Mouse (Mus musculus) limb, embryonic 15.5 days (tissue): ENCODE measurements at regions not wholly inside any gene's neighbourhood (a gene's known extent, or its start where the extent isn't known, plus 50 kb on each side); places are given as distances from the start of the nearest gene placed in this dataset.
A peak's percentile ranks its signal among the peaks of the same experiment; 100 is the strongest.

Experiments used
- ATAC-seq: fragments of 200-750 bp; cut with Nextera tagmentation; 2 replicates; pipeline ENCODE4 v1.8.0; 2017; ENCODE audit warnings: low read depth, moderate TSS enrichment; ENCODE audit not compliant: insufficient number of reproducible peaks, low FRiP score, low TSS enrichment
- H3K27ac ChIP-seq: fragments of 300-500 bp; sonication (generic); 2 replicates; pipeline ENCODE4 v1.5.1; 2015; ENCODE audit warnings: moderate library complexity, mild to moderate bottlenecking, inconsistent platforms
- H3K27me3 ChIP-seq: fragments of 300-500 bp; sonication (generic); 2 replicates; pipeline ENCODE4 v1.6.1; 2015; ENCODE audit warnings: inconsistent platforms
- H3K36me3 ChIP-seq: fragments of 300-500 bp; sonication (generic); 2 replicates; pipeline ENCODE4 v1.6.1; 2015; ENCODE audit warnings: inconsistent platforms
- H3K4me1 ChIP-seq: fragments of 300-500 bp; sonication (generic); 2 replicates; pipeline ENCODE4 v1.6.1; 2015; ENCODE audit warnings: inconsistent platforms
- H3K4me2 ChIP-seq: fragments of 300-500 bp; sonication (generic); 2 replicates; pipeline ENCODE4 v1.6.1; 2015; ENCODE audit warnings: mild to moderate bottlenecking, inconsistent platforms
- H3K4me3 ChIP-seq: fragments of 300-500 bp; sonication (generic); 2 replicates; pipeline ENCODE4 v1.5.1; 2015; ENCODE audit warnings: mild to moderate bottlenecking, inconsistent platforms
- H3K9ac ChIP-seq: fragments of 300-500 bp; sonication (generic); 2 replicates; pipeline ENCODE4 v1.6.1; 2015; ENCODE audit warnings: inconsistent platforms
- H3K9me3 ChIP-seq: fragments of 300-500 bp; sonication (generic); 2 replicates; pipeline ENCODE4 v1.6.1; 2016; ENCODE audit warnings: inconsistent platforms
- WGBS: fragments of 180-500 bp; shearing (Covaris S2); methylation state at CpG from one replicate; pipeline ENCODE4 v1.1.7; 2015; 5-methylcytosine and 5-hydroxymethylcytosine counted together

DNA sequence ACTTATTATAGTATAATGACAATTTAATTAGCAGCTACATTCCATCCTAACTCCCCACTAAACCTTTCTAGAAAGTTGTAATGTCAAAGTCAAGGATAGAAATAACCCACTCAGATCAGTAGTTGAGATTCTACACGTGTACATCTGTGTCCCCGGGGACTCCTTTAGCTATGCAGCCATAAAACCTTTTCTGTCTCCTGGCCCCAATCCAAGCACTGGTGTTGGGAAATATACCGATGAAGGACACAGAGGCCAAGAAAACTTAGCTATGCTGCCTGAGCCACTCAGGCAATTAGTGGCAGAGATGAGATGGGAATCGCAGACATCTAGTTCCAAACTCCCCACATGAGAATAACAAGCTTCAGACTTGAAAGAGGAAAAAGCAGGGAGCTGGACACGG, 190.1 kb downstream of the Ackr3 start:
- 37% methylated on average over 5 of the region's 5 CpGs for WGBS
- peaks cover 32% of the 10 kb centered on the region for H3K4me1 ChIP-seq
- no peak overlapping the region for H3K27ac ChIP-seq

DNA sequence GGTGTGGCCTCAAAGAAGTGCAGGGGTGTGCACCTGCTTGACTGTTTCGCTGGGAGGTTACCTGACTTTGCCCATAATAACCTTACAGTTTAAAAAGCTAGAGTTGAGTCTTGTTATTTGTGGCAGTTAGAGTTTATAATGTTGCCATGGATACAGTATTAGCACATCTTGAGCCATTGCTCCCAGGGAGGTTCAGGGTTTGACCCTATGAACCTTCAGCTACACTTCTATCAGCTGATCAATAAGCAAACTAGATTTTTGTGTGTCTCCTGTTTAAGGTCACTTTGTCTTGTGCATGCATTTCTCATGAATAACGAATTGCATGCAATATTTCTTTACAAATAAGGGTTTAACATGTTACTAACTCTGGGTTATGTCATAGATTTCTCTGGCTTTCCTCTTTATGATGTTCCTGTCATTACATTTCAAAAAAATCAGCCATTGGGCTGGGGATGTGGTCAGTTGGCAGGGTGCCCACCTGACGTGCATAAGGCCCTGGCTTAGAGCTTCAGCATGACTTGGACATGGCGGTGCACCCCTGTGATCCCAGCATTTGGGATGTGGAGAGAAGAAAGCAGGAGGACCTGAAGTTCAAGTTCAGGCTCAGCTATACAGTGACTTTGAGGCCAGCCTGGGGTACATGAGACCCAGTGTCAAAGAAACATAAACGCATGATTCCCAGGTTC, 191.7 kb downstream of the Ackr3 start:
- Histone ChIP-seq H3K36me3 (no peaks in the 10 kb centered on the region), H3K4me2 (no peak overlapping the region), H3K27ac (no peak overlapping the region), H3K27me3 (no peaks in the 10 kb centered on the region), H3K9ac (no peak overlapping the region), H3K4me1 (peaks cover 32% of the 10 kb centered on the region), H3K4me3 (no peak overlapping the region), H3K9me3 (no peaks in the 10 kb centered on the region)
- WGBS = 73% methylated on average over 5 of the region's 5 CpGs
- ATAC-seq = no peak

More for the DNA sequence above, 190.1 kb downstream of the Ackr3 start:
- no peaks in the 10 kb centered on the region for H3K9me3 ChIP-seq
- H3K4me3 ChIP-seq = no peak overlapping the region
- ATAC-seq = no peak
- H3K4me2 ChIP-seq = no peak overlapping the region
- no peaks in the 10 kb centered on the region for H3K27me3 ChIP-seq
- no peaks in the 10 kb centered on the region for H3K36me3 ChIP-seq
- H3K9ac ChIP-seq = no peak overlapping the region

DNA sequence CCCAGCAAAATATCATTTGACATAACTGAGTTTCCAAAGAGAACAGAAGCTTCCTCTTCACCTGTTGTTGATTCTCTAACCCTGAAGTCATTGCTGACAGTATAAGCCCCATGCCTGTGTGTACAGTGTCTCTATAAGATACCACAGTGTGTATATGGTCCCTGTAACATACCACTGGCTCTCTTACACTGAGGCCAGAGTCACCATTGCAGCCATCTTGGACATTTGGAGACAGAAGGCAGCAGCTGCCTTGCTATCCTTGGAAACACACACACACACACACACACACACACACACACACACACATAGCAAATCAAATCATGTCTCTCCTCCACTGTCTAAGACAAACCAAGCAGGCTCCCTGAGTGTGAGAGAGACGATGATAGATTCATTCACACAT, 192.9 kb downstream of the Ackr3 start:
- no peak overlapping the region for H3K27ac ChIP-seq
- WGBS = 36% methylated on average over 1 of the region's 1 CpGs
- H3K4me2 ChIP-seq = no peak overlapping the region

DNA sequence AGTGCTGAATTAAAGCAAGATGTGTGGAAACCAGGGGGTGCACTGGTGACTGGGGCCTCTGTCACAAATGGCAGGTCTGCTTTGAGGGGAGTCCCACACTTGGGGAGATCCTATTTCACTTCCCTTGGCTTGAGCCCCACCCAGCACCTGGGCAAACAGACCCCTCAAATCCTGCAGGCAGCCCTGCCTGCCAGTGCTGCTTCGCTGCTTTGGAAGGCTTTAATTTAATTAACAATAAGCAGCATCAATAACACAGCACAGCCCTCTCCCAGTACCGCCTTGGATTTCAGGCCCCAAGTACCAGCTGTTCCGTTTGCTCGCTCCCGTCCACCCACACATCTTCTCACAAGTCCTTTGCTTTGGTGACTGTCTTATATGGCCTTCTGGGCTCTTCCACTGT, 193.6 kb downstream of the Ackr3 start:
- Histone ChIP-seq H3K27ac (0 out of 2 replicates have a peak overlapping the region, but pooled peaks have one; percentile 19), H3K36me3 (no peaks in the 10 kb centered on the region), H3K9ac (no peak overlapping the region), H3K4me3 (no peak overlapping the region), H3K9me3 (no peaks in the 10 kb centered on the region), H3K27me3 (no peaks in the 10 kb centered on the region), H3K4me2 (no peak overlapping the region), H3K4me1 (peaks cover 25% of the 10 kb centered on the region)
- WGBS = 30% methylated on average over 5 of the region's 5 CpGs
- ATAC-seq = no peak; the same call in 1 of the 2 replicates

More for the DNA sequence above, 192.9 kb downstream of the Ackr3 start:
- no peak overlapping the region for H3K4me3 ChIP-seq
- H3K4me1 ChIP-seq = peaks cover 25% of the 10 kb centered on the region
- no peak for ATAC-seq
- H3K9me3 ChIP-seq = no peaks in the 10 kb centered on the region
- H3K27me3 ChIP-seq = no peaks in the 10 kb centered on the region
- no peak overlapping the region for H3K9ac ChIP-seq
- no peaks in the 10 kb centered on the region for H3K36me3 ChIP-seq

DNA sequence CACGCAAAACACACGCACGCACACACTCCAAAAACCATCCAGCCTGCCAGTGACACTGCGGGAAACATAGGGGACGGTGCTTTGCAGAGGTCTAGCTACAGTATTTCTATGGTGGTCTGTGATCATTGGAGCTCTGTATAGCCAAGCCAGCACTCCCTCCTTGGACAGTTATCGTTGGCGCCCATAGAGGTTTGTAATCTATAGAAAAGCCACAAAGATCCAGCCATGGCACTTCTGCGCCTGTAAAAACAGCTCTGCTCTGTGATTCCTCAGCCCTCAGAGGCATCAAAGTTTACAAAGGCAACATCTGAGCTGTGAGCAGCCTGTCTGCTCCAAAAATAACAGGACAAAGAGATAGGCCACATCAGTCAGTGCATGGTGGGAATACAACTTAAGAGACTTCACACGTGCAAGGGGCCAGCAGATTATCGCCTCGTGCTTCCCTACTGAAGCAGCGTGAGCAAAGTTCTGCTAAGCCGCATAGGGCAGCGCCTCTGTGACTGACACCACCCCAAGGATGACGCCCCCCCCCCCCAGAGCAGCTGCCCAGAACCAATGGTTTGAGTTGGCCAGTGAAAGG, 194.7 kb downstream of the Ackr3 start:
- peaks cover 25% of the 10 kb centered on the region for H3K4me1 ChIP-seq
- H3K9me3 ChIP-seq = no peaks in the 10 kb centered on the region
- no peak overlapping the region for H3K9ac ChIP-seq
- H3K27me3 ChIP-seq = peaks cover 5% of the 10 kb centered on the region; the same call in 1 of the 2 replicates
- H3K4me2 ChIP-seq = no peak overlapping the region
- ATAC-seq = no peak
- WGBS = 85% methylated on average over 15 of the region's 15 CpGs
- H3K4me3 ChIP-seq = no peak overlapping the region
- no peaks in the 10 kb centered on the region for H3K36me3 ChIP-seq
- H3K27ac ChIP-seq = no peak overlapping the region

DNA sequence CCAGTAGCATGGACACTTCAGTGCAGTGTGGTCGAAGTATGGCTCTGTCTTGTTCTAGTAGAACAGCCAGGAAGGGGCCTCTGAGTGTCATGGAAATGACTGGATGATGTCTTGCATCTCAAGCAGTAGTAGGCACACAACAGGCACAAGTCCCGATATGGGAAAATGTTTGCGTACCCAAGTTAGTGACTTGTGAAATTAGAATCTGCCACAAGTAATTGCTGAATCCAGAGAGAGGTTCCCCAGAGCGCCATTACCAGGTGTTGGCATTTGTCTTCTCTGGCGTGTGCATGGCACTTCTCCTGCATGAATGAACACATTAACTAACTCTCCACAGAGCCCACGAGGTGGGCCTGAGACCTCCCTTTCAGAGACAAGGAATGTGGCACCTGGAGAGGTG, 199.3 kb downstream of the Ackr3 start:
- ATAC-seq = no peak
- H3K27me3 ChIP-seq = peaks cover 5% of the 10 kb centered on the region; the same call in 1 of the 2 replicates
- no peaks in the 10 kb centered on the region for H3K36me3 ChIP-seq
- WGBS = 73% methylated on average over 6 of the region's 6 CpGs
- no peak overlapping the region for H3K4me2 ChIP-seq
- peaks cover 20% of the 10 kb centered on the region for H3K4me1 ChIP-seq
- no peak overlapping the region for H3K4me3 ChIP-seq
- H3K9ac ChIP-seq = no peak overlapping the region
- no peak overlapping the region for H3K27ac ChIP-seq
- H3K9me3 ChIP-seq = no peaks in the 10 kb centered on the region

DNA sequence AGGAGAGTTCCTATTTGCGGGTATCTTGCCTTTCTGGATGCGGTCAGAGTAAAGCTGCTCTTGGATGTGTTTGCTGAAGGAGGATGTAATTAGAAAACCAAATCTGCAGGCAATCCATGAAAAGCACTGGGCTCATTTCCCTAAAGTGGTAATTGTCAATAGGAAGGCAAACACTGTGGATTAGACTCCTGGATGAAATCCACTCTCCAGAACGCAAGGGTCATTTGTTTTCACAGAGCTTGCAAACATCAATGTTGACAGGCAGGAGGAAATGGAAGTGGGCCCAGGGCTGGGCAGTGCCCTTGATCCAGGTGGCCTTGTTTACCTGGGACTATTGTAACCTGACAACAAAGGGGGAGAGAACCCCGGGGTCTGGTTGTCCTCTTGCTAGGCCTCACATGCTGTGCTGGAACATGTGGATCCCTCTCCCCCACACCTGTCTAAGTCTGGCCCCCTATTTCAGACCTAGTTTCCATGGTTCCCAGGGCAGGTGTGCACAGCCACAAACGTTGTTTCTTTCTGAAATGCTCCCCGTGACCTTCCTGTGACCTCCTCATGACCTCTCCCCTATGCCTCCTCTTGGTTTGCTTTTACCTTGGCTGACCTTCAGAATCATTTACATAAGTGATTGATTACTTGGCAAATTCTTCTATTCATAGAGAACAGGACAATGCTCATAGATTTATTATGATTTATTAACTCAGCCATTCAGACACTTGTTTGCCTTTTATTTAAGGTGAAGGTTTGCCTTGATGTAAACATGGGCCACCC, 197.9 kb upstream of the Cops8 start:
- peaks cover 12% of the 10 kb centered on the region for H3K4me1 ChIP-seq
- H3K27ac ChIP-seq = no peak overlapping the region
- WGBS = 53% methylated on average over 6 of the region's 6 CpGs

DNA sequence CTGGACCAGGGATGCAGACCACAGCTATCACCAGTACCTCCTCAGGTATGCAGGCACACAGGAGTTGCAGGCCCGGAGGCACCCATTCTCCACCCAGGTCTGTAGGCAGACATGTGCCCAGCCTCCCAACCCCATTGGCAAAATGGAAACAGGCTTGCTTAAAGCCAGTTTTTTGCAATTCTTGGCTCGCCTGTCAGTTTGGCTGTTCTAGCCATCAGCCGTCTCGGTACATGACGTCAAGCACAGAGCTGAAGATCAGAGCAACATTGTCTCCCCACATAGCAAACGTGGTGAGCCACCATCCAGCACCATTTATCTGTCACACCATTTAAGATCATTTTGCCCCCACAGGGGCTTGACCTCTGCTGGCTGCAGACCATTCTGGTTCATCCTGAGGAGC, 196.1 kb upstream of the Cops8 start:
- H3K36me3 ChIP-seq = no peaks in the 10 kb centered on the region
- no peak for ATAC-seq
- 68% methylated on average over 6 of the region's 6 CpGs for WGBS
- no peaks in the 10 kb centered on the region for H3K9me3 ChIP-seq
- H3K9ac ChIP-seq = no peak overlapping the region
- peaks cover 10% of the 10 kb centered on the region for H3K4me1 ChIP-seq
- peak overlapping the region; percentile 43; the same call in 1 of the 2 replicates for H3K27ac ChIP-seq
- H3K4me2 ChIP-seq = no peak overlapping the region
- no peak overlapping the region for H3K4me3 ChIP-seq
- H3K27me3 ChIP-seq = peaks cover 5% of the 10 kb centered on the region; the same call in 1 of the 2 replicates

More for the DNA sequence above, 197.9 kb upstream of the Cops8 start:
- no peak overlapping the region for H3K4me3 ChIP-seq
- no peaks in the 10 kb centered on the region for H3K9me3 ChIP-seq
- ATAC-seq = no peak
- H3K36me3 ChIP-seq = no peaks in the 10 kb centered on the region
- H3K9ac ChIP-seq = no peak overlapping the region
- H3K27me3 ChIP-seq = peaks cover 5% of the 10 kb centered on the region; the same call in 1 of the 2 replicates
- H3K4me2 ChIP-seq = no peak overlapping the region

DNA sequence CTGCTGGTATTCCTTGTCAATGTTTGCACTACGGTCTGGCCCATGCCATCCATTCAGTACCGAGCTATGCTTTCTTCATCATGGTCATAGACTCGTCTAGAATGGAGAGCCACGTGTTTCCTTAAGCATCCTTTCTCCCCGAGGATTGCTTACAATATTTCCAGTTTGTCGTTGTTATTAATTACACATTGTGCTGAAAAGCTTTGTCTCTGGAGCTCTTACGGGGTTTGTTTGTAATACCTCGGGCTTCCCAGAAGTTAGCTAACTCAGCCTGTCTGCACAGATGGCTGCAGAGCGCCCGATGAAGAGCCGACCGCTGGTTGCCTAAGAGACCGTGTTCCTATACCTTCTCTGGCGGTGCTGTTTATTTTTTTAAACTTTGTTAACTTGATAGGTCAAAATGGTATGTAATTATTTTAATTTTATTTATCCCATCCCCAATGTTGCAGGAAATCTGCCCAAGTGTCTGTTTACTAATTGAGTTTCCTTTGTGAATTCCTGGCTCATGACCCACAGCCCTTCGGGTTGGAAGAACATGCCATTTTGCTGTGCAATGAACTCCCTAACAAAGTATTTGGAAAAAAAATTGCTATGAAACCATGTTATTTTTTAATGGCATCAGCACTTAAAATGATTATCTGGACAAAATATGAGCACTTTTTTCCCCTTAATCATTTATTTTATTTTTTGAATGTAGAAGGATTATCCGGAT, 194.1 kb upstream of the Cops8 start:
- 89% methylated on average over 16 of the region's 16 CpGs for WGBS
- H3K4me2 ChIP-seq = no peak overlapping the region
- H3K27me3 ChIP-seq = no peaks in the 10 kb centered on the region
- ATAC-seq = no peak
- H3K9ac ChIP-seq = no peak overlapping the region
- H3K27ac ChIP-seq = no peak overlapping the region
- H3K9me3 ChIP-seq = no peaks in the 10 kb centered on the region
- H3K4me1 ChIP-seq = peaks cover 10% of the 10 kb centered on the region
- H3K4me3 ChIP-seq = no peak overlapping the region
- H3K36me3 ChIP-seq = no peaks in the 10 kb centered on the region

DNA sequence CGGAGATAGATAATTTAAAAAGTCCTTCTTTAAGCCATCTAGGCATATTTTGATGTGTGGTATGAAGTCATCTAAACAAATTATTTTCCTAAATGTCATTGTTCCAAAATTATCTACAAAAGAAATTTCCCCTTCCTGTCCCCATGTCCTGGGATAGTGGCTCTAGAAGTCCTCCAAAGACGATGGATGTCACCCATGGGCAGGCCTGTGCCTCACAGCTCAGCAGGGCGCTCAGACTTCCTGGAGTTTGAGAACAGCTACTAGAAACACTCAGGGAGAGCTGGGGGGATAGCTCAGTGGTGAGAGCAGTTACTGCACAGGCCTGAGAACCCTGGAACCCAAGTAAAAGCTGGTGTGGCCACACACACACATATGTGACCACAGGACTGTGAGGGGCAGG, 193.5 kb upstream of the Cops8 start:
- no peaks in the 10 kb centered on the region for H3K36me3 ChIP-seq
- H3K9me3 ChIP-seq = no peaks in the 10 kb centered on the region
- no peak overlapping the region for H3K4me3 ChIP-seq
- no peak for ATAC-seq
- no peak overlapping the region for H3K9ac ChIP-seq
- H3K27ac ChIP-seq = no peak overlapping the region
- H3K4me2 ChIP-seq = no peak overlapping the region
- no peaks in the 10 kb centered on the region for H3K27me3 ChIP-seq
- WGBS = 89% methylated on average over 3 of the region's 3 CpGs
- peaks cover 10% of the 10 kb centered on the region for H3K4me1 ChIP-seq

DNA sequence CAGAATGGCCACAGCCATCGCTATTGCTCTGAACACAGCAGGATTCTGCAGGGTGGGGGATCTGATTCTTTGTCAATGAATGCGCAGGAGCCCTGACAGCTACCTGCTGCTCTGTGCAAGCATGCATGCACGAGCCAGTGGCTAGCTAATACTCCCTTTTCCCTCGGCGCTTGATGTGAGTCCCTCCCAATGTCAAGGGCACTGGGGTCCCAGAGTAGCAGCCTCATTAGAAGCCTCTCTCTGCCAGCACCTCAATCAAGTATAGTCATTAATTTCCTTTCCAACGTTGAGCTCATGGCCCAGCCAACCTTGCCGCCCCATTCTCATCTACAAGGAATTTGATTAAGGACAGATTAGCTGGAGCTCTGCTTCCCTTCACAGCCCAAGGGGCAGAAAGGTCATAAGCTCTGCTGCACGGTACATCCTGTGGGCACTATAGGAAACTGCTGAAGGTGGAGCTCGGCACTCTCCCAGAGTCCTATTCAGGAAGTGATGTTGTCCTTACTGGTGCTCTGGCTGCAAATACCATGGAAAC, 190.2 kb upstream of the Cops8 start:
- no peak overlapping the region for H3K4me3 ChIP-seq
- 52% methylated on average over 9 of the region's 9 CpGs for WGBS
- ATAC-seq = no peak
- H3K27me3 ChIP-seq = no peaks in the 10 kb centered on the region
- H3K36me3 ChIP-seq = no peaks in the 10 kb centered on the region
- H3K9ac ChIP-seq = no peak overlapping the region
- H3K4me2 ChIP-seq = no peak overlapping the region
- no peaks in the 10 kb centered on the region for H3K9me3 ChIP-seq
- no peak overlapping the region for H3K27ac ChIP-seq
- no peaks in the 10 kb centered on the region for H3K4me1 ChIP-seq
